Mouse (Mus musculus): ENCODE results near the gene Hgfac.

Gene Hgfac

DNA sequence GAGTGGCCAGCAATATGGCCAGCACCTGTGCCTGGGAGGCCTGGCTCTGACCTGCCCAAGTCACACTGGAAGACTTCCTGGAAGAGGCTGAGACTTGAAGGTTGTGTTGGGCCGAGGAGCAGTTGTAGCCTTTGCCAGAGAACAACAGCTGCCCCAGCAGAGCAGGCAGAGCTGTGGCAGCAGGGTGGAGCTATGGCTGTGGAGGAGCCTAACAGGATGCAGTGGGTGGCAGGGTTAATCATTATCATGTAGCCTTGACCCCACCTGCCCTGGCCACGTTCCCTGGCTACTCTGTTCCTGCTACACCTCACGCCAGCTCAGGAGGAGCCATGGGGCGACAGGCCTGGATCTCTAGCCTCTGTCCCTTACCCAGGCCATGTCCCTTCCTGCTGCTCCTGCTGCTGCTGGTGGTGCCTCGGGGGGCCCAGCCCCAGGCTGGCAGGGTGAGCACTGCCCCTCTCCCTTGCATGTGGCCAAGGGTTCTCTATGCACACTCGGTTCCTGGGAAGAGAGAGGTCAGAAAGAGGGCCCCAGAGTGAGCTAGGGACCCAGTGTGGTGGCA, at the start of gene Hgfac:
TSS of gene Hgfac (plus strand) at position 242 of the 562 bp plus-strand sequence.
- in situ Hi-C loops (cut with MboI, MseI) = loop anchor here (5.0 kb wide), 2 partner anchors 54 to 124 kb away; no protein-coding TSS in a partner anchor

DNA sequence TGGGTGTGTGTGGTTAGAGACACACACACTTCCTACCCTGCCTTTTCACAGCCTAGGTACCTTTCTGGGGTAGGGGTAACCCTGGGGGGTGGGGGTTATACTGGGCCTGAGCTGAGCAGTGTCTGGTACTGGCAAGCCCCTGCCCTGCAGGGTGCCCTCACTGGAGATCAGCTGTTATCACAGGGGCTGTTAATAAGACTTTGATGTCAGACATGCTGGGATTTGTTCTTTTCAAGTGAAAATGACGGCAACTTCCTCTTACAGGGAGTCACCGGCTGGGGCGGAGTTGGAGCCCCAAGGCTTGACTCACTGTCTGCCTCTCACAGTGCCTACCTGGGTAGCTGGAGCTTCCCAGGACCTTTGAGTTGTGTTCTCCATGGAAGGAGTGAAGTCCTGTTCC, 42.6 kb upstream of the Hgfac start:
- in situ Hi-C loops (cut with MboI, MseI) = no loop called here

DNA sequence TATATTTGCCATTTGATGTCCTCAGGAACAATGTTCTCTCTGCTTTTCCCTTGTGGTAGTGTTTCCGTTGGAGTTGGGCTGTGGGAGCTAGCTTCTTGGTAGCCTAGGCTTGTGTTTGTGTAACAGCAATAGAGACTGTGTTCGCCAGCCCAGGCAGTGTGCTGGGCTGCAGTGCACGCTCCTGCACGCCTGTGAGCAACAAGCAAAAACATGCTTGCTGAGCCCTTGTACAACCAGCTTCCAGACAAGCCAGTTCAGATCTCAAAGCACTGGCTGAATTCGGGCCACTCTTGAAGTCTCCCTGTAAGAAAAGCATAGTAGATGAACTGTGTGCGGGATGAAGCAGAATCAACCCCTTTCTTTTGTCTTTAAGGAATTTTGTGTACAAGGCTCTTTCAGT, 42.0 kb upstream of the Hgfac start:
- in situ Hi-C loops (cut with MboI, MseI) = no loop called here

DNA sequence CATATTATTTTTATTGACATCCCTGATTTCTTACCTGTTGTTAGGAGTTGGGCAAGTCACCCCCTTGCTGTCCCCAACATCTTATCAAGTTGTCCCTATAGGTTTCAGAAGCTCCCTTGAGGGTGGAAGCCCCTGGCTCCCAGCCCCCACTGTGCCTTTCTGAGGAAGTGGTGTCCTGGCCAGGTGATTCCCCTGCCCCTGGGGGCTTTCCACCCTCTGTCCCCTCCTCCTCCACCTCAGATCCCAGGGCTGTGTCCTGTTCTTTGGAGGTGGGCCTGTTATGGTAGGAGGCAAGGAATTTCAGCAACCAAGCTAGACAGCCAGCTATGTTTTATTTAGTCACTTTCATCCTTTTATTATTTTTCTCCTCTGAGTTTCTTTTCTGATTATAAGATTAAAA, 41.0 kb upstream of the Hgfac start:
- in situ Hi-C loops (cut with MboI, MseI) = no loop called here

DNA sequence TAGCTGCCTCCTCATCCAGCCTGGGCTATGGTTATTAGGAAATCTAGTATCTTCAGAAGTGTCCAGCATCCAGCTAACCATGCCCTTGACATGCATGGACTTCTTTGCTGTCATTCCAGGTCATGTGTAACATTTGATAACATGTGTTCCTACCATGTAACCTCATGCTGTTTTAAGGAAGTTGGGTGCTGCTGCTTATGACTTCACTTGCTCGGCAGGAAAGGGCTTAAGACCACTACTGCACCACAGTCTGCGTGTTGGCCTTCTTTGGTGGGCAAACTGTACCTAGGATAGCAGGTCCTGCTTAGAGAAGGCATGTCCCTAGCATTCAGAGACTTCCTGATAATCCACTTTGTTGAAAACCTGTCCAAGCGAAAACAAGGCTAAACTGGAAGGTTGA, 40.2 kb upstream of the Hgfac start:
- in situ Hi-C loops (cut with MboI, MseI) = no loop called here

DNA sequence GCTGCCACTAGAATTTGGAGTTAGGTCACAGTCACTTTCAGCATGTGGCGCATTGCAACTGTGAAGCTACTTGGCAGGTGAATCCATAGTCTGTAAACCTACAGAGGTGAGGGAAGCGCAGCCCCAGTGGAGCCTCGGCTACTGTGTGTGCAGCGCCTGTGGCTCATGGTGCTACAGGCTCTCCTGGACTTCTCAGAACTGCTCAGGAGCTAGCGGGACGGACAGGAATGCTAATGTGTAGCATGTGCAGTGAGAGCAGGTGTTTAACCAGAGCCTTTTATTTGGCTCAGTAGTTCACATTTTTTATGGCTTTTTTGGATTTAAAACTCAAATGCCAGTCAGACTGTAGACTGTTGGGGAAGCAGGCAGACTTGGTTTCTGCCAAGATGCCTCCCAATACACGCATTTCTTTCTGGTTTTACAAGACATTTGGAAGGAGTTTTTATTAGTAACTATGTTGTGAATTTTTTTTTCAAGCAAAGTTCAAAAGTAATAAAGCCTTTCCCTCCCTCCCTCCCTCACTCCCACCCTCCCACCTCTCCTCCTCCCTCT, 37.6 kb upstream of the Hgfac start:
- in situ Hi-C loops (cut with MboI, MseI) = no loop called here

DNA sequence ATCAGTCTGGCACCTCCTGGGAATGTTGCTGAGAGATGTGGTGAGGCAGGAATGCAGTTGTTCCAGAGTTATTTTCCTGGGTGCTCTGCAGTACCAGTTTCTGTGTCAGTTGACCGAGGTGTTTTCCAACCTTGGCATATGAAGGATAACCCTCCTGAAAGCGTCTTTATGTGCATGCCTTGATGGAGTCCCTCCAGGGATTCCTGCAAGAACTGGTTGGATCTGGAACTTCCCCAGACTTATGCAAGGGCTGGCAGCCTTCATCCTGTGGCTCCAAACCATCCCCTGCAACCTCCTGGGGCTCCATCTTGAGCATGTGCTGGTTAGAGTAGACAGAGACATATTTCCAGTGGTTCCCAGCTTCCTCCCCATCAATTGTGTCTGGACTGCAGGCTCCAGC, 36.5 kb upstream of the Hgfac start:
- in situ Hi-C loops (cut with MboI, MseI) = no loop called here

DNA sequence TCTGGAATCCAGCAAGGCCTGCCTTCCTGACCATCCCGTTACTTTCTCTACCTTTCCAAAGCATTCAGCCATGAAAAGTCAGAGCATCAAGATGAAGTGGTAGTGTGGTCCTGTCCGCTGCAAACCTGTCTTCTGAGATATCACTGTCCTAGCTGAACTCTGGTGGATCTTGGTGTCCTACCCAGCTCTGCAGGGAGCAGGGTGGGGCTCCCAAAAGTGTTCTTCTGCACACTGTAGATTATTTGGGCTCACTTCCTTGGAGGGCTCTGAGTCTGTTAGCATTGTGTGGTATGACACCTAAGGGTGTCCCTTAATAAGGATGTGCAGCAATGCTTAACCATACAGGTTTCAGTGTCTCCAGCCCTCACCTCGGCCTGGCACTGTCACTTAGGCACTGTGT, 35.6 kb upstream of the Hgfac start:
- in situ Hi-C loops (cut with MboI, MseI) = no loop called here

DNA sequence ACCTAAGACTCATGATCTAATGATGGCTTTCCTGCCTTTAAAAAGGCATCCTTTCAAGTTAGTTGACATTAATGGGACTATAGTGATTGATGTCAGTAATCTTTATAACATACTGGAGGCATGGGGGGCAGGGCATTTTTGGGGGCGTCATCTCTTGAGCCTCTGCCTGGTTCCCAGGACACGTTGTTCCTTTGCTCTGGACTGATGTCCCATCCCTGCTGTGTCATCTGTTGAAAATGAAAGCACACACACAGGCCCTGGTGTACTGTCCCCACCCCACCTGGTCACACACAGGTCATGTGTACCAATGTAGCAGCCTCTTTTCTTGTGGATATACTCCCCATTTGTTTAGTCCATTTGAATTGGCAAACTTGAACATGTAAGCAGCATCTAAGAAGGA, 34.7 kb upstream of the Hgfac start:
- in situ Hi-C loops (cut with MboI, MseI) = no loop called here

DNA sequence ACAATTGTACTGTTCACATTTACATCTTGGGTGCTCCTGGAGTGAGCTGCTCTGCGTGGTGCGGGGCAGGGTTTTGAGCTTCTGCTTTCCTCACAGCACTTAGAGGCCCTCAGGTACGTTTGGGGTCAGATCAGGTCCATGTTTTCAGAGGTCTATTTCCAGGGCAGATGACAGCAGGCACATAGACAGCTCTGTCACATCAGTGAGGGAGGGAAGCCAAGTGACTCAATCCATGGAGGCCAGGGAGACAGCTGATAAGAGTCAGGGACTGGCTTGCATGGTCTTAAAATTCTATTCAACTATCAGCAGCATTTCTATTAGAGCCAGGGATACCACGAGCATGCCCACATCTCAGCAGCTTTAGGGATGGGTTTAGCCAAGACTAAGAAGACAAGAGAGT, 32.1 kb upstream of the Hgfac start:
- in situ Hi-C loops (cut with MboI, MseI) = no loop called here

DNA sequence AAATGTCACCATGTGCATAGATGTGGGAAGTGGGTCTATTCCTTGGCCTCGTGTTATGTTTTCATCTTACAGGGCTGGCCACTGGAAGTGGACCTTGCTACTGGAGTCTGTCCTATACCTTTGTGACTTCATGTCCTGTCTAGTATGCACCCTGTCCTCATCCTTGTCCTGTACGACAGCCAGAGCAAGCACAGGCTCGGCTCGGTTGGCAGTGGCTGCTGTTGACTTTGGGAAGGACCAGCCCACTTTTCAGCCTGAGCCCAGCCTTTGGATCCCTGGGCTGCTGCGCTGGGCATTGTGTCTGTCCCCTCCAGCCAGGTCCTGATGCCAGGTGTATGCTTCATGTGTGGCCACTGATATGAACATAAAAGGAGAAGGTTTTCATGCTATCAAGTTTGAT, 30.7 kb upstream of the Hgfac start:
- in situ Hi-C loops (cut with MboI, MseI) = loop anchor here in 1 of 2 experiments (10.0 kb wide), 1 partner anchor 1606 kb away; no protein-coding TSS in a partner anchor

DNA sequence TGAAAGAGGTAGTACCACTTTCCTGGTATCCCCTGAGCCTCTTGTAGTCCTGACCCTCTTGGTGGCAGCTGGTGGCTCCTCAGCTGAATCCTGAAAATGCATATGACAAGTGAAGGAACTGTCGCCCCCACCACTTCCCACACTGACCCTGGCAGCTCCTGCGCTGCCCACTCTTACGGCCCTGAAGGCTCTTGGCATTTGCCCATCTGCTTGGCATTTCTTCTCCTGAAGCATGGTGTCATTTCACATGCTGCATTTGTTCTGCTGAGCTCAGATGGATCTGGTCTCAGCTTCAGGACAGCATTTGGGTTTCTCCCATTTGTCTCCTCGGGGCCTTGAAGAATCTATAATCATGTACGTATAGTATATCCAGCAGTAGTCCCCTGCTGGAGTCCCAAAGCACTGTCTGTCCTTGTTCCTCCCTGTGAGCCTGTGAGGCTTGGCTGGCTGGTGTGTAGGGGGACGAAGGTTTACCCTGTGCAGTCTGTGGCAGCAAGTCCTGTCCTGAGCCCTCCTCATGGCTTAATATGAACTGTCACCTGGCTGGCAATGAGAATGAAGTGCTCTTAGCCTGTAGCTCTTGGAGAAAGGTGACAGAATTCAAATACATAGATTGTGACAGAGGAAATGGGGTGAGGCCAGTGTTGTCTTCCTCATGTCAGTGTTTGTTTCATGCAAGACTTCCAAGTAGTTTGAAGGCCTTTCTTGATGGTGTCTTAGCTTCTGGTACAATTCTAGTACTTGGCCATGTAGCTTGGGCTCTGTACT, 30.0 kb upstream of the Hgfac start:
- in situ Hi-C loops (cut with MboI, MseI) = loop anchor here in 1 of 2 experiments (10.0 kb wide), 1 partner anchor 1607 kb away; no protein-coding TSS in a partner anchor

DNA sequence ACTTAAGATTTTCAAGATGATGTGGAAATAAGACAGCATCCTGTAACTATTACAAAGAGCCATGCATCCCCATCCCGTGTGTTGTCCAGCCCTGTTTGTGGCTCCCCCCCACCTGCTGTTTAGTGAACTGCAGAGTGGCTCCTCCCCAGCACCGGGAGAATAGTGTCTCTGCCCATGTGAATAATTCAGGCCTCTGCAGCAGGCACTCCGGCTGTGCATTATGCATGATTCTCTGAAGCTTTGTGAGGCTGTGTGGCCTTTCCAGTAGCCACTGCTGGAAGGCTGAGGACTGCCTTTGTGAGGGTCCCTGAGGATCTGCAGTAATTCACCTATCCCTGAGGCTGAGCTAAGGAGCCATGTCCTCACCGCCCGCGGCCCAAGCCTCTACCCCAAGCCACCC, 27.3 kb upstream of the Hgfac start:
- in situ Hi-C loops (cut with MboI, MseI) = loop anchor here in 1 of 2 experiments (10.0 kb wide), 1 partner anchor 1609 kb away; no protein-coding TSS in a partner anchor

DNA sequence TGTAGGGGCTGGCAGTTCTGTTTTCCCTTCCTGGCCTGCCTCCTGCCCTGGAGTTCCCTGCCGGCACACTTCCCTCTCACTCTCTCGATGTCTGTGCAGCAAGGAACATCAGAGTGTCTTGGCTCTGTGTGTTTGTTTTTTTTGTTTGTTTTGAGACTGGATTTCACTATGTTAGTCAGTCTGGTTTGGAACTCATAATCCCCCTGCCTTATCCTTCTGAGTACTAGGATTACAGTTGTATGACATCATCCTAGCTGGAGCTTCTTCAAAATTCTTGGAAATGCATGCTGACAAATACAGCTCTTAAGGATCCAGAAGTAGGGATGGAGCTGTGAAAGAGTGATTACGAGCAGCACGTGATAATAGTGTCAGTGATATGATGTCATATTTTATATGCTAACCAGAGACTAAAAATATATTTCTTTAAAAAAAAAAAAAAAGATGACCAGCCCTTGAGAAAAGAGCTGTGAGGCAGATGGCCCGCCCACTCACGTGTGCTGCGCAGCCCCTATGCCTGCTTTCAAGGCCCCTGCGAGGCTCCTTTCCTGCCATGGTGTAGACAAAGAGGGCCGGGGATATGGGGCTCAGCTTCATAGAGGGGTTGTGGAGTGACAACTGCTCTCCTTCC, 21.5 kb upstream of the Hgfac start:
- in situ Hi-C loops (cut with MboI, MseI) = loop anchor here in 1 of 2 experiments (10.0 kb wide), 1 partner anchor 1615 kb away; no protein-coding TSS in a partner anchor

DNA sequence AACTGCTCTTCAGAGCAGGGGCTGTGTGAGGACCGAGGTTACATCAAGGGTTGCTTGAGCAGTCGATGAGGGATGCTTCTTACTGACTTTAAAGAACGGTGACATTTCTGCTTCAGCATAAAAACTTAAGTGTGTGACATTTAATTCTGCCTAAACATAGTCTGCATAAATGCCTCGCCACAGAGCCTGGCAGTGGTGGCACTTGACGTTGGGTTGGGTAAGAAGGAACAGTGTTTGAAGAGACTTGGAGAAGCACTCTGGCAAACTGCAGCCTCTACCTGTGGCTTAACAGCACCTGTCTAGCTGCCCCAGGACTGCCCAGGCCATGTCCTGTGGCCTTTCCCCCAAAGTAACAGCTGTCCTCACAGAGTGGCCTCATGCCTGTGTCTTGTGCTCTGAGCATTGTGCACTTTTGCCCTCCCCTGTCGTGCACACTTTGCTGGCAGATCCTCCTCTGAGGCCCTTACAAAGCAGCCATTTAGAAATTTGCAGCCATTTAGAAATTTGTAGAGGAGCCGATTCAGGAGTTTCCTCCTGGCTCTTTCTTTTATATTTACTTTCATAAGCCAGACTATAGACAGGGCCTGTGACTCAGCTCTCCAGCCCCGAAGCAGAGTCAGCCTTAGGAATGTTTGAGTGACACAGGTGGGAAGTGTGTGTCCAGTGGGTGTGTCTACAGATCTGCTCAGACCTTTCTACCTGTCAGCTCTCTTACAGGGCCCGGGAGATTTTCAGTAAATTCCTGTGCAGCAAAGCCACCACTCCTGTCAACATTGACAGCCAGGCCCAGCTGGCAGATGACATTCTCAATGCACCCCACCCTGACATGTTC, 20.7 kb upstream of the Hgfac start:
- in situ Hi-C loops (cut with MboI, MseI) = no loop called here

DNA sequence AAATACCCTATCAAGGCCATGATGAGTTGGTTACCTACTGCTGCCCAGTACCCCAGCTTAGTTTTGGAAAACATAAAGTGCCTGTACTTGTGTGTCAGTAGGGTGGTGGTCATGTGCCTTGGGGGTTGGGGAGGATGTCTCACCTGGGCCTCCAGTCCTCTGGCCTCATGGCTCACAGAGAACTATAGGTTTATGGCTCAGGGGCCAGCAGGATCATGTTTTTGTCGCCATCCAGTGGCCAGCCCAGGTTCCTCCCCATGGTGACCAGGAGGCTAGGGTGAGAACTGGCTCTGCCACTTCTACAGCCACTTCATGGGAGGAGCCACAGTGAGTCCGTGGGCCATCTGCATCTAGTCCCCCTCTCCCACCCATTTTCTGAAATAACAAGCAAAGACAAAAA, 16.3 kb upstream of the Hgfac start:
- in situ Hi-C loops (cut with MboI, MseI) = no loop called here

DNA sequence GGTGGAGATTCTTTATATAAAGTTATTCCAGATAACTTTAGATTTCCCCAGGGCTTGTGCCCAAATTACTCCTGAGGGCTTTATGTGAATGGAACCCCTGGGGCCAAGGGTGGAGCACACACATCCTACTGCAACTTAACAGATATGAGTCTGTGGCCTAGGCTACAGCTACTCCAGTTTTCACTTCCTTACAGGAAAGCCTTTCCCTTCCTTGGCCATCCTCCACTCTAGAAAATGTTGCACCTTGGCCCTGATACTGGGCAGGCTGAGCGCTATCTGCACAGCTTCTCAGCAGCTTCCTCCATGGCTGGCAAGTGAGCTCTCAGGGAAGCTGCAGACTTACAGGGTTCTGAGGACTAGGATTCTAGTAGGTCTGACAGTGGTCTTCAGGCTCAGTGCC, 12.0 kb upstream of the Hgfac start:
- in situ Hi-C loops (cut with MboI, MseI) = no loop called here

DNA sequence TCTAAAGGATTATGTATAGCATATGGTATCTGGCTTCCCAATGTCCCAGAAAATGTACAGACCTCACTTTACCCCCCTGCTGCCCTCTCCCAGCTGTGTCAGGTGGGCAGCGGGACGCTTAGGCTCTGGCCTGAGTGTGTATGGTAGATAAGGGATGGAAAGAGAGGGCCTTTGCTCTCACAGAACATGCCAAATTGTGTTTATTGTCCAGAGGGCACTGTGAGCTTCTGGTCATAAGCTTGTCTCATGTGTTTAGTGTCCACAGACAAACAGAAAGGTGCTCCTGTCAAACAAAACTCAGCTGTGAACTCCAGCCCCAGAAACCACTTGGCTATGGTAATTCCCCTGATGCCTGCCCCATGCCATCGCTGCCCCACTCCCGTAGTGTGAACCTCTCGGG, 11.6 kb upstream of the Hgfac start:
- in situ Hi-C loops (cut with MboI, MseI) = no loop called here

DNA sequence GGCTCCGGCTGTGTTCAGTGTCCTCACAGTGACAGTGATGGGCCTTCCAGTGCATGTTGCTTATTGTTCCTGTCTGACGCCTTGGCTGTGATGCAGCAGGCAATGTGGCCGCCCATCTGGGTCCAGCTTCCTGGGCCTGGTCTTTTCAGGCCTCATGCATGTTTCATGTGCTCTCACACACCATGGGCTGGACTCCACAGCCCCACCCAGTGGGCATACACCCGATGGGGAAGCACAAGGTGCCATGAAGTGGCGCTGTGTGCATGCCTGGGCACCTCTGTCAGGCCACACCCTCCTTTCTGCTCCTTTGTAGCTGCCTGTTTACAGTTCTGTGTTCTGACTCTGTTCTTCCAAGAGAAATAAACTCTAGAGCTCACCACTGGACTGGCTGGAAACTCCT, 8.2 kb upstream of the Hgfac start:
- in situ Hi-C loops (cut with MboI, MseI) = no loop called here

DNA sequence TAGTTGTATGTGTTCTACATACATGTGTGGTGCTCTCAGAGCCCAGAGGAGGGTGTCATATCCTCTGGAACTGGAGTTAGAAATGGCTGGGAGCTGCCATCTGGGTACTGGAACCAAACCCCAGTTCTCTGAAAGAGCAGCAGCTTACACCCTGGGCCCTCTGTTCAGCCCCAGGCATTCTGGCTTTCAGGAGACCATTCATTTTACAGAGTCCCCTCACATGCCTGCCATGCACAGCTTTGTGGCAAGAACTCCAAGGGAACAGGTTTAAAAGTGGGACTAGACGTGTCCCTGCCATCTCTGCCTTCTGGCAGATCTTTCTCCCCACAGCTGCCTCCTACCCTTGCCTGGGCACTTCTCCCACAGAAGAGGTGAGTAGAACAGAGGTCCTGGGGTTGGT, 7.7 kb upstream of the Hgfac start:
- in situ Hi-C loops (cut with MboI, MseI) = no loop called here

DNA sequence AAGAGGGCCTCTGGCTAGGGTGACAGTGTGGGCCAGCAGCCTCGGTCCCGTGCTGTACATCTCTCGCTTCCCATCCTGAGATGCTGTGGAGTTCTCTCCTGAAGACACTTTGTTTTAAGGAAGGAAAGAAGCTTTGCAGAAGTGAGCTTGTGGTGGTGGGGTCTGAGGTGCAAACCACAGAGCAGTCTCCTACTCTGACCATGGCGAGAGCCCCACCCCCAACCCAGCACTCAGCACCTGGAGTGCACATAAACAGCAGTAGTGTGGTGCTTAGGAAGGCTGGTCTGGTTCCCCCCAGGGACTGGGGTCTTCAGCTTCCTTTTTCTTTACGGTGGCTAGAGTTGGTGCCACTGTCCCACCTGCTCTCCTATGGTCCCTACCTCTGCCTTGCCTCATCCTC, 6.2 kb upstream of the Hgfac start:
- in situ Hi-C loops (cut with MboI, MseI) = loop anchor here in 1 of 2 experiments (5.0 kb wide), 1 partner anchor 48 kb away; no protein-coding TSS in a partner anchor

Measured in T-helper 17 cell (primary cell).